Mouse (Mus musculus): ENCODE results near the gene Sorbs2.
"Not testable (repeated sequence)": the region's sequence is repeated elsewhere in the genome, so short reads cannot be mapped to it uniquely, and the experiment has no call there.

The Sorbs2 gene

GRCm38 (mm10) chr8:45858391-45858790 is 350.8 kb downstream of the Sorbs2 start:
- DNase-seq = no peak

- DNase-seq = not testable (repeated sequence)
Measured at GRCm38 (mm10) chr8:45871587-45871986, 364.0 kb downstream of the Sorbs2 start.

GRCm38 (mm10) chr8:45872077-45872476 is 364.5 kb downstream of the Sorbs2 start:
- no peak for DNase-seq

GRCm38 (mm10) chr8:45874945-45875626 is 367.5 kb downstream of the Sorbs2 start:
- DNase-seq = peak; percentile 39

GRCm38 (mm10) chr8:45876397-45876796 is 368.8 kb downstream of the Sorbs2 start:
- DNase-seq = no peak
